Mouse (Mus musculus) intestine, embryonic 16.5 days (tissue): Measurements from ENCODE around the gene Nkx6-2. TPM values are rescaled to one million over a fixed set of nuclear protein-coding genes. Genes with fewer than 3 reads are reported as not detected.

Experiments used
- ATAC-seq: fragments of 200-750 bp; cut with Nextera tagmentation; 2 replicates; pipeline ENCODE4 v1.8.0; 2017; ENCODE audit warnings: moderate TSS enrichment, moderate library complexity
- H3K27ac ChIP-seq: fragments of 300-500 bp; sonication (generic); 2 replicates; pipeline ENCODE4 v1.5.1; 2014; ENCODE audit warnings: mild to moderate bottlenecking, low read length
- H3K27me3 ChIP-seq: fragments of 300-500 bp; sonication (generic); replicated peaks from 2 replicates; pipeline ENCODE4 v1.6.1; 2014; ENCODE audit warnings: low read length, control low read depth, mixed read lengths; ENCODE audit not compliant: control insufficient read depth, insufficient read depth
- H3K36me3 ChIP-seq: fragments of 300-500 bp; sonication (generic); 2 replicates; pipeline ENCODE4 v1.6.1; 2014; ENCODE audit warnings: low read length, control low read depth; ENCODE audit not compliant: control insufficient read depth, insufficient read depth
- H3K4me1 ChIP-seq: fragments of 300-500 bp; sonication (generic); 2 replicates; pipeline ENCODE4 v1.6.1; 2014; ENCODE audit warnings: low read length, control low read depth, mixed read lengths; ENCODE audit not compliant: control insufficient read depth, insufficient read depth
- H3K4me2 ChIP-seq: fragments of 300-500 bp; sonication (generic); 2 replicates; pipeline ENCODE4 v1.6.1; 2014; ENCODE audit warnings: low read depth, low read length, control low read depth
- H3K4me3 ChIP-seq: fragments of 300-500 bp; sonication (generic); 2 replicates; pipeline ENCODE4 v1.5.1; 2014; ENCODE audit warnings: mild to moderate bottlenecking, low read length
- H3K9ac ChIP-seq: fragments of 300-500 bp; sonication (generic); 2 replicates; pipeline ENCODE4 v1.6.1; 2014; ENCODE audit warnings: low read depth, low read length
- H3K9me3 ChIP-seq: fragments of 300-500 bp; sonication (generic); 2 replicates; pipeline ENCODE4 v1.6.1; 2016; ENCODE audit warnings: low read length, control low read depth; ENCODE audit not compliant: control insufficient read depth
- WGBS: fragments of 180-500 bp; shearing (Covaris S2); extraction: QIAGEN DNeasy Blood & Tissue Kit; methylation state at CpG from one replicate; pipeline ENCODE4 v1.1.7; 2014; 5-methylcytosine and 5-hydroxymethylcytosine counted together
- polyA plus RNA-seq: library from polyadenylated mRNA; unstranded; fragments of >200 nt; fragmentation: Nextera tagmentation; extraction: Ambion mirVana; gene quantifications from 2 replicates; pipeline ENCODE4 v1.2.1, GENCODE M21; 2015

Nkx6-2 gene
- polyA plus RNA-seq, 1 experiment from 2014 or later: 0.13 TPM

- no peaks in the 10 kb centered on the region for H3K4me1 ChIP-seq
- no peaks in the 10 kb centered on the region for H3K9me3 ChIP-seq
- no peak overlapping the region for H3K9ac ChIP-seq
- H3K4me2 ChIP-seq: no peak overlapping the region
- 71% methylated on average over 5 of the region's 5 CpGs for WGBS
- no peaks in the 10 kb centered on the region for H3K36me3 ChIP-seq
- no peak for ATAC-seq
- no peak overlapping the region for H3K4me3 ChIP-seq
- H3K27ac ChIP-seq: no peak overlapping the region
- no peaks in the 10 kb centered on the region for H3K27me3 ChIP-seq
Observed at GRCm38 (mm10) chr7:139556331-139556730, 26.3 kb downstream of the Nkx6-2 start.

- Histone ChIP-seq H3K4me3 (no peak overlapping the region), H3K27ac (no peak overlapping the region), H3K9ac (no peak overlapping the region), H3K4me1 (no peaks in the 10 kb centered on the region), H3K36me3 (no peaks in the 10 kb centered on the region), H3K4me2 (no peak overlapping the region), H3K27me3 (no peaks in the 10 kb centered on the region), H3K9me3 (no peaks in the 10 kb centered on the region)
- ATAC-seq: no peak
- WGBS: 74% methylated on average over 2 of the region's 2 CpGs
Observed at GRCm38 (mm10) chr7:139551519-139551918, 31.1 kb downstream of the Nkx6-2 start.

DNA sequence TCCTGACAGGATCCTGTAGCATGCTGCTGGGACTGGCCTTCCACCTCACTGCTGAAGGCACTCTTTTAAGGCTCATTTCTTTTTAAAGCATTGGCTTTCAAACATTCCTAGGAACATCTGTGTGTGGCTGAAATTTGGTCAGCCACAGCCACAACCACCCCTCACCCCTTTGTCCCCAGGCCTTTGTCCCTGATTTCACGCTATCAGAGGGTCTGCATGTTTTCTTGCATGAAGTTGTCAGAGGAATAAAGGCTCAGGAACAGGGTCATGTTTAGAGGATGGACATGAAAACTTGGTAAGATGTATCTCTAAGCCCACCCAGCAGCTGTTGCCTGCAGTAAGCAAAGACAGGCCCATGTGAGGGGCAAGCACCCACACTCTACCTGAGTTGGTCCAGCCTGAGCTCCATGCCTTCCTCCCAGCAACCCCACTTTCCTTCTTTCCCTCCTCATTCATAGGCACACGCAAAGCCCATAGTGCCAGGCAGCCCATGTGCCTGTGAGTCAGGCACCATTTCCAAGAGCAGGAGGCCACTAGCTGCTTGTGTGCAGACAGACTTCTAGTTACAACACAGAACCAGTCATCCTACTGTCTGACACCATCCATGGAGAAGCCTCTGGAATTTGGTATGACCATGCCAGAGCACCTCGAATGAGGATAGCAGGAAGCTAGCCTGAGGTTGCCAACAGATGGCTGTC lies 32.4 kb downstream of the Nkx6-2 start:
- no peak for ATAC-seq
- H3K4me3 ChIP-seq: no peak overlapping the region

GRCm38 (mm10) chr7:139547325-139547724 lies 35.3 kb downstream of the Nkx6-2 start:
- Histone ChIP-seq H3K9ac (no peak overlapping the region), H3K27ac (no peak overlapping the region), H3K36me3 (no peaks in the 10 kb centered on the region), H3K4me3 (no peak overlapping the region), H3K4me2 (no peak overlapping the region), H3K27me3 (no peaks in the 10 kb centered on the region), H3K4me1 (no peaks in the 10 kb centered on the region), H3K9me3 (no peaks in the 10 kb centered on the region)
- 79% methylated on average over 2 of the region's 2 CpGs for WGBS
- no peak; the same call in 1 of the 2 replicates for ATAC-seq

More for the DNA sequence above, 32.4 kb downstream of the Nkx6-2 start:
- Histone ChIP-seq H3K9ac (no peak overlapping the region), H3K36me3 (no peaks in the 10 kb centered on the region), H3K27ac (no peak overlapping the region), H3K9me3 (no peaks in the 10 kb centered on the region), H3K27me3 (no peaks in the 10 kb centered on the region), H3K4me1 (no peaks in the 10 kb centered on the region), H3K4me2 (no peak overlapping the region)
- 83% methylated on average over 3 of the region's 3 CpGs for WGBS

GRCm38 (mm10) chr7:139544706-139545625 lies 37.6 kb downstream of the Nkx6-2 start:
- no peak overlapping the region for H3K27ac ChIP-seq
- WGBS: 77% methylated on average over 12 of the region's 12 CpGs
- no peak overlapping the region for H3K9ac ChIP-seq
- ATAC-seq: no peak
- H3K4me1 ChIP-seq: no peaks in the 10 kb centered on the region
- no peaks in the 10 kb centered on the region for H3K9me3 ChIP-seq
- H3K4me2 ChIP-seq: no peak overlapping the region
- no peaks in the 10 kb centered on the region for H3K27me3 ChIP-seq
- H3K36me3 ChIP-seq: no peaks in the 10 kb centered on the region
- H3K4me3 ChIP-seq: no peak overlapping the region

- Histone ChIP-seq H3K9ac (no peak overlapping the region), H3K9me3 (no peaks in the 10 kb centered on the region), H3K4me1 (no peaks in the 10 kb centered on the region), H3K4me3 (no peak overlapping the region), H3K27me3 (no peaks in the 10 kb centered on the region), H3K36me3 (no peaks in the 10 kb centered on the region), H3K4me2 (no peak overlapping the region), H3K27ac (no peak overlapping the region)
- WGBS: 86% methylated on average over 6 of the region's 6 CpGs
- no peak for ATAC-seq
Observed at GRCm38 (mm10) chr7:139541422-139541821, 41.2 kb downstream of the Nkx6-2 start.

DNA sequence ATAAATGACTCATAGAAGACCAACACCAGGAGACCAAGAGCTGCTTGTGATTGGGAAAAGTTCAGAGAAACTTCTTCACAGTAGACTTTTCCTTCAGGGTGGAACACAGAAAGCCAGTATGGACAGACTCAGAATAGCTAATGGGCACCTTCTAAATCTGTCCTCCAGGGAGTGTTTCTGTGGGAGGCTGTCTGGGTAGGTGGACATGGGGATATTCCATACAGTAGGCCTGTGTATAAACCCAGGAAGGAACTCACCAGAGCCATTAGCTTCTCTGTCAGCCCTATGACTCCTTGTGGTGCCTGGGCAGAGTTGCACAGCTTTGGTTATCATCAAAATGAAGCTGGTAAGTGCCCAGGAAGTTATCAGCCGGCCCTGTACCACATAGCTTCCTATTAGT lies 42.0 kb downstream of the Nkx6-2 start:
- WGBS: 86% methylated on average over 1 of the region's 1 CpGs
- H3K9ac ChIP-seq: no peak overlapping the region
- H3K9me3 ChIP-seq: no peaks in the 10 kb centered on the region
- no peaks in the 10 kb centered on the region for H3K4me1 ChIP-seq
- no peak overlapping the region for H3K4me3 ChIP-seq
- no peak overlapping the region for H3K4me2 ChIP-seq
- H3K27ac ChIP-seq: no peak overlapping the region
- no peaks in the 10 kb centered on the region for H3K36me3 ChIP-seq
- no peaks in the 10 kb centered on the region for H3K27me3 ChIP-seq
- ATAC-seq: no peak

- Histone ChIP-seq H3K9ac (no peak overlapping the region), H3K4me2 (no peak overlapping the region), H3K36me3 (no peaks in the 10 kb centered on the region), H3K4me3 (no peak overlapping the region), H3K9me3 (no peaks in the 10 kb centered on the region), H3K4me1 (no peaks in the 10 kb centered on the region), H3K27me3 (no peaks in the 10 kb centered on the region), H3K27ac (no peak overlapping the region)
- WGBS: 85% methylated on average over 2 of the region's 2 CpGs
- no peak for ATAC-seq
Observed at GRCm38 (mm10) chr7:139538541-139538940, 44.1 kb downstream of the Nkx6-2 start.

- Histone ChIP-seq H3K36me3 (no peaks in the 10 kb centered on the region), H3K27me3 (no peaks in the 10 kb centered on the region), H3K9ac (no peak overlapping the region), H3K4me3 (no peak overlapping the region), H3K9me3 (no peaks in the 10 kb centered on the region), H3K27ac (no peak overlapping the region), H3K4me1 (no peaks in the 10 kb centered on the region), H3K4me2 (no peak overlapping the region)
- 92% methylated on average over 9 of the region's 9 CpGs for WGBS
- no peak for ATAC-seq
Observed at GRCm38 (mm10) chr7:139537831-139538230, 44.8 kb downstream of the Nkx6-2 start.
